Mouse (Mus musculus): ENCODE data around the gene Sspo. TPM values are rescaled to one million over a fixed set of nuclear protein-coding genes. Genes with fewer than 3 reads are reported as not detected.

Sspo gene
- total and polyA plus RNA-seq, 2 experiments from 2014 or later = 0.10 to 0.73 TPM

- H3K9ac ChIP-seq (replicated peaks; ENCODE audit: low read length) = no peak overlapping the region
- no peak for TF ChIP-seq CTCF (IDR thresholded peaks at IDR 0.05; ENCODE audit: low read depth)
- DNase-seq (ENCODE audit: low spot score) = no peak
- no peaks in the 10 kb centered on the region for H3K36me3 ChIP-seq (ENCODE audit: insufficient read depth, low read length)
- H3K4me3 ChIP-seq (ENCODE audit: low read length) = no peak overlapping the region
- WGBS = 77% methylated on average over 2 of the region's 2 CpGs
- no peaks in the 10 kb centered on the region for H3K9me3 ChIP-seq (ENCODE audit: low read length)
- H3K4me1 ChIP-seq (ENCODE audit: insufficient read depth, low read length) = no peaks in the 10 kb centered on the region
- H3K4me2 ChIP-seq (ENCODE audit: low read depth, low read length) = no peak overlapping the region
- no peak overlapping the region for H3K27ac ChIP-seq
- ATAC-seq = no peak
- no peaks in the 10 kb centered on the region for H3K27me3 ChIP-seq (ENCODE audit: insufficient read depth, low read length)
Observed at GRCm38 (mm10) chr6:48470739-48471138, 22.7 kb downstream of the Sspo start.

- H3K27me3 ChIP-seq (ENCODE audit: insufficient read depth, low read length) = no peaks in the 10 kb centered on the region
- no peak for DNase-seq (ENCODE audit: low spot score)
- no peak for TF ChIP-seq CTCF (IDR thresholded peaks at IDR 0.05; ENCODE audit: low read depth)
- H3K36me3 ChIP-seq (ENCODE audit: insufficient read depth, low read length) = no peaks in the 10 kb centered on the region
- H3K4me1 ChIP-seq (ENCODE audit: insufficient read depth, low read length) = no peaks in the 10 kb centered on the region
- H3K4me3 ChIP-seq (ENCODE audit: low read length) = no peak overlapping the region
- H3K4me2 ChIP-seq (ENCODE audit: low read depth, low read length) = no peak overlapping the region
- H3K9ac ChIP-seq (replicated peaks; ENCODE audit: low read length) = no peak overlapping the region
- WGBS = 52% methylated on average over 4 of the region's 4 CpGs
- no peaks in the 10 kb centered on the region for H3K9me3 ChIP-seq (ENCODE audit: low read length)
- no peak overlapping the region for H3K27ac ChIP-seq
- no peak for ATAC-seq
Observed at GRCm38 (mm10) chr6:48478446-48478845, 30.4 kb downstream of the Sspo start.

- H3K4me2 ChIP-seq (ENCODE audit: low read depth, low read length) = no peak overlapping the region
- no peaks in the 10 kb centered on the region for H3K4me1 ChIP-seq (ENCODE audit: insufficient read depth, low read length)
- no peaks in the 10 kb centered on the region for H3K9me3 ChIP-seq (ENCODE audit: low read length)
- no peak overlapping the region for H3K27ac ChIP-seq
- WGBS = 45% methylated on average over 5 of the region's 5 CpGs
- no peak overlapping the region for H3K4me3 ChIP-seq (ENCODE audit: low read length)
- ATAC-seq = 0 out of 2 replicates have a peak, but pooled peaks have one; percentile 35
- no peak overlapping the region for H3K9ac ChIP-seq (replicated peaks; ENCODE audit: low read length)
- H3K36me3 ChIP-seq (ENCODE audit: insufficient read depth, low read length) = no peaks in the 10 kb centered on the region
- no peaks in the 10 kb centered on the region for H3K27me3 ChIP-seq (ENCODE audit: insufficient read depth, low read length)
- TF ChIP-seq CTCF (IDR thresholded peaks at IDR 0.05; ENCODE audit: low read depth) = no peak
- DNase-seq (ENCODE audit: low spot score) = peak; percentile 21
Observed at GRCm38 (mm10) chr6:48482501-48482900, 34.5 kb downstream of the Sspo start.

GRCm38 (mm10) chr6:48487747-48488725, 40.0 kb downstream of the Sspo start:
- no peaks in the 10 kb centered on the region for H3K36me3 ChIP-seq (ENCODE audit: insufficient read depth, low read length)
- no peaks in the 10 kb centered on the region for H3K27me3 ChIP-seq (ENCODE audit: insufficient read depth, low read length)
- peak; percentile 17; the same call in 1 of the 2 replicates for TF ChIP-seq CTCF (IDR thresholded peaks at IDR 0.05; ENCODE audit: low read depth)
- DNase-seq (ENCODE audit: low spot score) (peak; percentile 10), ATAC-seq (peak; percentile 24)
- H3K9ac ChIP-seq (replicated peaks; ENCODE audit: low read length) = no peak overlapping the region
- H3K27ac ChIP-seq = no peak overlapping the region
- no peaks in the 10 kb centered on the region for H3K9me3 ChIP-seq (ENCODE audit: low read length)
- H3K4me2 ChIP-seq (ENCODE audit: low read depth, low read length) = no peak overlapping the region
- WGBS = 22% methylated on average over 19 of the region's 25 CpGs
- H3K4me3 ChIP-seq (ENCODE audit: low read length) = no peak overlapping the region
- H3K4me1 ChIP-seq (ENCODE audit: insufficient read depth, low read length) = peaks cover 10% of the 10 kb centered on the region

DNA sequence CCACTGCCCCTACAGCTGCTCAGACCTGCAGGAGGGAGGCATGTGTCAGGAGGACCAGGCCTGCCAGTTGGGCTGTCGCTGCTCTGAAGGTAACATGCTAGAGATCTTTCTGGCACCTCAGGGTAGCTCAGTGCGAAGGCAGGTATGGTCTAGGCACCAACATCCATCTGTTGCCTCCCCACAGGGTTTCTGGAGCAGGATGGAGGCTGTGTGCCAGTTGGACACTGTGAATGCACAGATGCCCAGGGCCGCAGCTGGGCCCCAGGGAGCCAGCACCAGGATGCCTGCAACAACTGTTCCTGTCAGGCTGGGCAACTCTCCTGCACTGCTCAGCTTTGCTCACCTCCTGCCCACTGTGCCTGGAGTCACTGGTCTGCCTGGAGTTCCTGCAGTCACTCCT, 41.7 kb downstream of the Sspo start:
- ATAC-seq (0 out of 2 replicates have a peak, but pooled peaks have one; percentile 16), DNase-seq (ENCODE audit: low spot score) (peak; percentile 39)
- Histone ChIP-seq H3K27me3 (ENCODE audit: insufficient read depth, low read length) (0 out of 2 replicates have a peak, but pooled peaks cover 2% of the 10 kb centered on the region), H3K9ac (replicated peaks; ENCODE audit: low read length) (no peak overlapping the region), H3K27ac (no peak overlapping the region), H3K36me3 (ENCODE audit: insufficient read depth, low read length) (no peaks in the 10 kb centered on the region), H3K4me3 (ENCODE audit: low read length) (no peak overlapping the region), H3K4me2 (ENCODE audit: low read depth, low read length) (no peak overlapping the region), H3K9me3 (ENCODE audit: low read length) (no peaks in the 10 kb centered on the region), H3K4me1 (ENCODE audit: insufficient read depth, low read length) (peaks cover 10% of the 10 kb centered on the region)
- TF ChIP-seq CTCF (IDR thresholded peaks at IDR 0.05; ENCODE audit: low read depth) = no peak
- 62% methylated on average over 3 of the region's 3 CpGs for WGBS

- TF ChIP-seq CTCF (IDR thresholded peaks at IDR 0.05; ENCODE audit: low read depth) = no peak
- Histone ChIP-seq H3K36me3 (ENCODE audit: insufficient read depth, low read length) (no peaks in the 10 kb centered on the region), H3K27ac (no peak overlapping the region), H3K9me3 (ENCODE audit: low read length) (no peaks in the 10 kb centered on the region), H3K9ac (replicated peaks; ENCODE audit: low read length) (no peak overlapping the region), H3K4me3 (ENCODE audit: low read length) (no peak overlapping the region), H3K4me2 (ENCODE audit: low read depth, low read length) (no peak overlapping the region), H3K27me3 (ENCODE audit: insufficient read depth, low read length) (0 out of 2 replicates have a peak, but pooled peaks cover 2% of the 10 kb centered on the region), H3K4me1 (ENCODE audit: insufficient read depth, low read length) (peaks cover 10% of the 10 kb centered on the region)
- WGBS = 68% methylated on average over 9 of the region's 9 CpGs
- ATAC-seq (no peak), DNase-seq (ENCODE audit: low spot score) (no peak)
Observed at GRCm38 (mm10) chr6:48491361-48491760, 43.3 kb downstream of the Sspo start.

Measured in hindbrain, postnatal 0 days (tissue).